Mouse (Mus musculus) megakaryocyte-erythroid progenitor cell, adult 5-6 weeks (primary cell): ENCODE data around the gene Tpp2. TPM values are rescaled to one million over a fixed set of nuclear protein-coding genes. Genes with fewer than 3 reads are reported as not detected.
A peak's percentile ranks its signal among the peaks of the same experiment; 100 is the strongest.
"Not testable (repeated sequence)": the region's sequence is repeated elsewhere in the genome, so short reads cannot be mapped to it uniquely, and the experiment has no call there.

Experiments
- ATAC-seq: replicated peaks from 2 replicates; pipeline ENCODE4 v1.8.0; 2016; ENCODE audit warnings: mild to moderate bottlenecking, inconsistent platforms; ENCODE audit not compliant: severe bottlenecking, poor library complexity, low FRiP score, low TSS enrichment
- total RNA-seq, 2 experiments: library from RNA; stranded (forward) in 1 of 2; stranded (reverse) in 1 of 2; fragments of 200-1000, 215-1000 nt in 1 of 2; fragments of >200 nt in 1 of 2; fragmentation: Nextera tagmentation in 1 of 2; gene quantifications; 2 replicates each; pipeline ENCODE4 v1.2.3; 2014 to 2017

The Tpp2 gene
- total RNA-seq, 2 experiments from 2014 or later: 73.5 to 129 TPM

GRCm38 (mm10) chr1:43996914-43997589, 63.6 kb downstream of the Tpp2 start:
- ATAC-seq: no peak

DNA sequence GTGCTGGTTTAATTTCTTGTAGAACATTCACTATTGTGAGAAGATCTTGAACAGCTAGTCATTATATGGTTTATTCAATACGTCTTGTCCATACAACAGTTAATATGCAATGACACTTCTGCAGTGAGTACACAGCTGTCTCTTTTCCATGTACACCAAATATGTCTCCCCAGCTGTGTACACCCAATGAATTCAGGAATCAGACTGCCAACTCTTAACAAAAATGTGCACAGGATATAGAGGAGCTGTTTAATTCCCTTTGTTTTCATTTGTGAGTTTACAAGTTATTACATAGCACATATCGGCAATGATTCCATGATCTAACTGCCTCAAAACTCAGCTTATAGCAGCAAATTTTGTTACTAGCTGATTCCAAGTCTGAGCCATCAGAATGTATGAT, 71.1 kb downstream of the Tpp2 start:
- no peak for ATAC-seq

GRCm38 (mm10) chr1:44015556-44015955, 82.1 kb downstream of the Tpp2 start:
- no peak for ATAC-seq

- ATAC-seq: no peak
These were observed 86.5 kb downstream of the Tpp2 start, which contains the start of gene Mettl21c for GRCm38 (mm10) chr1:44019934-44020333. Gene Mettl21c (minus strand): TSS chr1:44020034.

GRCm38 (mm10) chr1:44022656-44023055, 89.2 kb downstream of the Tpp2 start:
- no peak for ATAC-seq

GRCm38 (mm10) chr1:44027651-44028050, 94.2 kb downstream of the Tpp2 start:
- ATAC-seq: no peak

DNA sequence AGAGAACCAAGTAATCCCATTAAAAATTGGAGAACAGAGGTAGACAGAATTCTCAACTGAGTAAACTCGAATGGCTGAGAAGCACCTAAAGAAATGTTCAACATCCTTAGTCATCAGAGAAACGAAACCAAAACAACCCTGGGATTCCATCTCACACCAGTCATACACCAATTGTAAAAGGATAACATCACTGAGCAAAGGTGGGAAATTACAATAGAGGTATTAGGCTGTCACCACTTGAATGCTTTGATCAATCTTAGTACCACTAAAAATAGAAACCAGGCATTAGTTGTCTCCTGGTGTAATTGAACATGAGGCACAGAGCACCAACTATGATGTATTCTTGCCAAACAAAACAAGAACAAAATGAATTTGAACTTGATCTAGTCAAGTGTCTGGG, 98.8 kb downstream of the Tpp2 start:
- ATAC-seq: no peak

DNA sequence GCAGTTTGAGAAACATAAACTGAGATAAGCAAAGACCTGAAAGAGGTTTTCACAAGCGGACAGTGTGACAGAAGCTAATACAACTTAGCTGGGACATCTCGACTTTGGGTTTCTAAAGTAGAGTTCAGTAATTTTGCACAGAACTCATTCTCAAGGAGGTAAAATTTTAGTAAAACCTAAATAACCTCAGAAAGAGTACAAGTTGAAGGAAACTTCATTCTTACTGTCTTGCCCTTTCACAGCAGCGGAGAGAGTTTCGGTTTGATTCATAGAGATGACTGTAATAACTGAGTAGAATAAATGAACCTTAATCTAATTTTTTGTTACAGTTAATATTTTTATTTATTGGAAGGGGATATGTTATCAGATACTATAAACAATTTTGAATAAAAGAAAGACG, 99.5 kb downstream of the Tpp2 start:
- ATAC-seq: no peak

DNA sequence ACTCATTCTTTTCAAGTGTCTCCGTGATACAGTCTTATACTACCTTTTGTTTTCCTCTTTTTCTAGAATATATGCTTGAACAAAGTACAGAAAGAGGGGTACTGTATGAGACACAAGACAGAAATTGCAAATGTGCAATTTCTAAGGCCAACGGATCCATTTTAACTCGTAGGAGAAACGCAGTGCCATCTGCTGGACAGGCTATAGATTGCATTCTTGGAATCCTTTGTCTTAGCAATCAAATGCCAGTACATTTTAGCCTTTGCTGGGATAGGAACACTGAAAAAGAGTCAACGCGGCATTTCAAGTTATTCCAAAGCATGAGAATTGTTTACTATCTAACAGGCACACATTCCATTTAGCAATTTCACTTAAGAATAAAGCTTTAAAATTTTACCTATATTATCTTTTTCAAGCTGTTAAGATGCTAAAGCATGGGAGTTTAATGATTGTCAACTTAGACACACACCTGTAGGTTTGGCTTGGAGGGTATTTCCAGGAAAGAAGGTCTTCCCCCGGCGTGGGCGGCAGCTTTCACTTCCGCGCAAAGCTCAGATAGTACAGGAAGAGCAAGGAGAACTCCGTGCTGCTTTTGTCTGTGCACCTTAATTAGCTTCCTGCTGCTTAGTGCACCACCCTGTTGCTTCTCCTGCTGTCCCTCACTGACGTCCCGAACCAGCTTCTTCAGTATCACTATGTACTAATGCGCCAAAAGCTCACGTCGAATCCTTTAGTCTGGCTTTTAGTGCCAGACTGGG, 108.5 kb downstream of the Tpp2 start:
- peak; percentile 90 for ATAC-seq

DNA sequence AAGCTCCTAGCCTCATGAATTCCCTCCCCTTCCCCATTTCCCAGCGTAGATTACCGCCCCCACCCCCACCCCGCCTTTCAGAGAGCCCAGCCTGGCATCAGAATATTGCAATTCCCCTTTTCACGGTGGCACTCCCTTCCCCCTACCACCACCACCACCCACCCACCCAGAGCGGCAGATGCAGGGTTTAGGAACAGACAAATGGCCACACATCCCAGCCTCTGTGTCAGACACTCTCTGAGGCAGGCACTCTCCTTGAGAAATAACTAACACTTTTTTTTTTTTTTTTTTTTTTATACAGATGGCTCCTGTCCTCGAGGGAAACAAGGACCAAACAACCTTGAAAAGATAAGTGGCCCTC, 109.1 kb downstream of the Tpp2 start:
- ATAC-seq: no peak; the same call in 1 of the 2 replicates

DNA sequence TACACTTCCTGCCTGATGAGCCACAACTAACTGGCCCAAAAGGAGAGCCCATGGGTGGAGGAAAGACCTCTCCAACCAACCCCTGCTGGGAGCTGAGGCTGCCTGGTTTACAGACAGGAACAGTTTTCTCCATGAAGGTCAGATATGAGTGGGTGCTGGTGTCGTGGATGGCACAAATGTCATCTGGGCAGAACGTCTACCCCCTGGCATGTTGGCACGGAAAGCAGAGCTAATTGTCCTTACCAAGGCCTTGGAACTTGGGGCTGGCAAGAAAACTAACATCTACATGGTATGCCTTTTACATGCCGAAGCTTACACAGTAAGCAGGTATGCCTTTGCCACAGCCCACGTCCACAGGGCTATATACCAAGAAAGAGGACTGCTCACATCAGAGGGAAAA, 112.2 kb downstream of the Tpp2 start:
- not testable (repeated sequence) for ATAC-seq

- ATAC-seq: no peak
These were observed 113.1 kb downstream of the Tpp2 start for GRCm38 (mm10) chr1:44046556-44046955.

Other genes with a start within 250 kb of the Tpp2 start
- gene 1500015O10Rik, start 203.0 kb upstream of the Tpp2 start, total RNA-seq (2014; fragmentation: Nextera tagmentation): not detected in 2 replicates
- not detected in 2 replicates for gene 1500015O10Rik, start 203.0 kb upstream of the Tpp2 start, total RNA-seq (2017)
- gene Uxs1, start 105.8 kb upstream of the Tpp2 start, total RNA-seq (2014; fragmentation: Nextera tagmentation): 15.3 and 34.0 TPM in 2 replicates
- gene Uxs1, start 105.8 kb upstream of the Tpp2 start, total RNA-seq (2017): 20.8 and 40.2 TPM in 2 replicates
- not detected in 2 replicates for gene Mettl21c, start 86.4 kb downstream of the Tpp2 start, total RNA-seq (2014; fragmentation: Nextera tagmentation)
- 0.66 TPM in 1 of 2 replicates, not detected in the other for gene Mettl21c, start 86.4 kb downstream of the Tpp2 start, total RNA-seq (2017)
- gene Gm8251, start 128.3 kb downstream of the Tpp2 start, total RNA-seq (2014; fragmentation: Nextera tagmentation): 0.72 and 0.82 TPM in 2 replicates
- 0.19 and 0.46 TPM in 2 replicates for gene Gm8251, start 128.3 kb downstream of the Tpp2 start, total RNA-seq (2017)
- 76.5 and 92.0 TPM in 2 replicates for gene Tex30, start 168.8 kb downstream of the Tpp2 start, total RNA-seq (2014; fragmentation: Nextera tagmentation)
- 115 and 118 TPM in 2 replicates for gene Tex30, start 168.8 kb downstream of the Tpp2 start, total RNA-seq (2017)
- 21.6 and 27.2 TPM in 2 replicates for gene Kdelc1, start 185.2 kb downstream of the Tpp2 start, total RNA-seq (2014; fragmentation: Nextera tagmentation)
- gene Kdelc1, start 185.2 kb downstream of the Tpp2 start, total RNA-seq (2017): 20.1 and 22.8 TPM in 2 replicates
- gene Bivm, start 185.3 kb downstream of the Tpp2 start, total RNA-seq (2014; fragmentation: Nextera tagmentation): 5.4 and 7.1 TPM in 2 replicates
- gene Bivm, start 185.3 kb downstream of the Tpp2 start, total RNA-seq (2017): 6.7 and 11.7 TPM in 2 replicates
- gene Ercc5, start 214.1 kb downstream of the Tpp2 start, total RNA-seq (2014; fragmentation: Nextera tagmentation): 16.9 and 19.3 TPM in 2 replicates
- 16.0 and 18.5 TPM in 2 replicates for gene Ercc5, start 214.1 kb downstream of the Tpp2 start, total RNA-seq (2017)